Mouse (Mus musculus) bone marrow, adult 2 months (tissue): ENCODE results near the gene Fam110a.

ENCODE experiments used
- CTCF ChIP-seq: fragments of 200-500 bp; IDR thresholded peaks from 2 replicates; pipeline ENCODE4 v1.5.1; 2011; ENCODE audit warnings: low read length, control low read depth; ENCODE audit not compliant: control insufficient read depth, insufficient read depth
- POLR2A ChIP-seq: fragments of 200-500 bp; IDR thresholded peaks from 2 replicates; pipeline ENCODE4 v1.6.1; 2011; ENCODE audit warnings: low read depth, mild to moderate bottlenecking, control low read depth, low read length, borderline replicate concordance; ENCODE audit not compliant: control insufficient read depth

DNA sequence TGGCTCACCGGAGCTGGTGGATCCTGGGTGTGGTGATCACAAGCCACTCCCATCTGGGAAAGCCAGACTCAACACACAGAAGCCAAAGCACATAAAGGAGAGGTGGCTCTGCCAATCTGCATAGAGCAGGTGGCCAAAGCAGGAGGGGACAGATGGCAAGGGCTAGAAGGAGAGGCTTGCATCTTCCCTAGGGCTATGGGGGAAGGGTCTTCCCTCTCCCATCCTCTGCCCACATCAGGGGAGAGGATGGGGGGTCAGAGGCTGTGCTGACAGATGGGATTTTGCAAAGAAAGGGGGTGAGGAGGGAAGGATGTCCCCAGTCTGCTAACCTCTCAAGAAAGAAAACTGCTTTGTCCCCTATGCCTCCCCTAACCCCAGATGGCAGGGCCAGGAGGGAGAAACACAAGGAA is 11.0 kb upstream of the Fam110a start:
- TF ChIP-seq CTCF = no peak
- TF ChIP-seq POLR2A = no peak
